Mouse (Mus musculus) CD4-positive, CD25-positive, alpha-beta regulatory T cell, adult 9 weeks (primary cell): Measurements from ENCODE around the gene 1700024G13Rik. TPM values are rescaled to one million over a fixed set of nuclear protein-coding genes. Genes with fewer than 3 reads are reported as not detected.

Source experiments
- polyA plus RNA-seq: library from polyadenylated mRNA; unstranded; fragments of 100-300 nt; shearing (Covaris generic); gene quantifications from one replicate; pipeline ENCODE4 v1.2.1, GENCODE M21; 2017

1700024G13Rik gene
- not detected for polyA plus RNA-seq

DNA sequence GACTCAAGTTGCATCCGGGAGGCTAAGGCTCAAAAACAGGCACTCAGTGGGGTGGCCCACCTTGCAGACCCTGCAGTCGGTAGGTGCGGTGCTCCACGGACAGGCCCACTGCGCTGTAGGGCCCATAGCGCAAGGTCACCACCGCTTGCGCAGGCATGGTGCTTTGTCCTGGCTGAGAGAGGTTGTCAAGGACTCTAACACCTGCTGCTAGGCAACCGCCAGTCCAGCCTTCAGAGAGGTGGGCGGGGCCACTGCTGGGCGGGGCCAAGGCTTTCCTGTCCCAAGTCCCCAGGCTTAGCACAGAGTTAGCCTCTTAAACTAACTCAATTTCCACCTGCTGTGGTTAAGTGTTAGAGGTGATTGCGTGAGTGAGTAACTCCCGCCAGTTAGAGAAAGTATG, at the start of gene 1700024G13Rik:
Gene 1700024G13Rik (minus strand): TSS at position 196 of the 400 bp plus-strand sequence.

Other genes starting within 250 kb of the 1700024G13Rik start
- not detected for gene Msmb, start 246.4 kb downstream of the 1700024G13Rik start, polyA plus RNA-seq
- 102 TPM for gene Ncoa4, start 228.5 kb downstream of the 1700024G13Rik start, polyA plus RNA-seq
- gene Timm23, start 186.5 kb downstream of the 1700024G13Rik start, polyA plus RNA-seq: 154 TPM
- 24.3 TPM for gene Parg, start 186.4 kb downstream of the 1700024G13Rik start, polyA plus RNA-seq
- 0.26 TPM for gene Ogdhl, start 66.4 kb downstream of the 1700024G13Rik start, polyA plus RNA-seq
- gene Slc18a3, start 76.5 kb upstream of the 1700024G13Rik start, polyA plus RNA-seq: not detected
- not detected for gene Chat, start 77.6 kb upstream of the 1700024G13Rik start, polyA plus RNA-seq
- 40.8 TPM for gene Ercc6, start 125.1 kb upstream of the 1700024G13Rik start, polyA plus RNA-seq
- not detected for gene Prrxl1, start 211.0 kb upstream of the 1700024G13Rik start, polyA plus RNA-seq